Mouse (Mus musculus) CD4-positive, CD25-positive, alpha-beta regulatory T cell, adult 2 months (primary cell): ENCODE data around the gene Ssr1.

Source experiments
- DNase-seq: peaks from one replicate; pipeline ENCODE4 v3.0.0-alpha.2; 2012; ENCODE audit warnings: low read depth, low spot score

Ssr1 gene

GRCm38 (mm10) chr13:37945392-37945791, 48.6 kb downstream of the Ssr1 start:
- no peak for DNase-seq

- DNase-seq = peak; percentile 47
Measured at GRCm38 (mm10) chr13:37944306-37944705, 49.7 kb downstream of the Ssr1 start.

GRCm38 (mm10) chr13:37943466-37943865, 50.6 kb downstream of the Ssr1 start:
- DNase-seq = no peak

- DNase-seq = no peak
Measured at GRCm38 (mm10) chr13:37942887-37943331, 51.1 kb downstream of the Ssr1 start.

DNA sequence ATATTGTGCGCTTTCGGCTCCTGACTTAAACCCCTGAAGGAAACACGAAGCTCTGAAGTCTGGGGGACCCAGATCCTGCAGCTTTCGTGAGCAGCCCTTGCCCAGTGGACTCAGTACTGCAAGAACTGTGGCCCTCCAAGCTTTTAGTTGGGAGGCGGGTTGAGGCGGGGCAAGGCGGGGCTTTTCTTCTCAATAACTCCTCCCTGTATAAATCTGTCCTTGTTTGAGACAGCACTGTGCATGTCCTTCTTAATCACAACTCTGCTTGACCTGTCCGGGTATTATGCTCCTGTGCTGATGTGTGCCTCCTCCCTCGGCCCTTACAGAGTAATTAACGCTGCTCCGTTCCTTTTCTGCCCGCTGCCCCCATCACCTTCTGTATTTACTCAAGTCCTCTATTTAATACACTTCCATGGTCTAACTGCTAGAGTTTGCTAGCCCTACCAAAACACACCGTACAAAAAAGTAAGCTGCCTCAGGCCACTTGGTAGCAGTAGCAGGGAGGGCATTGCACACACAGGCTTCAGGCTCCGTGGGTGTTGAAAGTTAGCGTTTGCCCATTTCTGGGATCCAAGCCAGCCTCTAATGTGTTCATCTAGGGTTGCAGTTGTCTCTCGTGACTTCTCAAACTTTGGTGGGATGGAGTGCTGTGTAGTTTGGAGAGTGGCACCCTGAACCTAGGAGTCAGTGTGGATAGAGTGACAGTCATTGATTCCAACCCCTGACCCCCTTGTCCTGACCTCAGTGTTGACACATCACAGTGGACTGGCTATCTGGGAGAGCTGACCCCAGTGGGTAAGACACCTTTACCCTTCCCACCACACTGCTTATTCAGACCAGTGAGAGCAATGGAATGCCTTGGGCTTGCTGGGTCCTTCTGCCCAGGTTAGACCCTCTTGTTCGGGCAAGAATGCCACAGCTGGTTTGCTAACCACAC, 51.8 kb downstream of the Ssr1 start:
- no peak for DNase-seq

DNA sequence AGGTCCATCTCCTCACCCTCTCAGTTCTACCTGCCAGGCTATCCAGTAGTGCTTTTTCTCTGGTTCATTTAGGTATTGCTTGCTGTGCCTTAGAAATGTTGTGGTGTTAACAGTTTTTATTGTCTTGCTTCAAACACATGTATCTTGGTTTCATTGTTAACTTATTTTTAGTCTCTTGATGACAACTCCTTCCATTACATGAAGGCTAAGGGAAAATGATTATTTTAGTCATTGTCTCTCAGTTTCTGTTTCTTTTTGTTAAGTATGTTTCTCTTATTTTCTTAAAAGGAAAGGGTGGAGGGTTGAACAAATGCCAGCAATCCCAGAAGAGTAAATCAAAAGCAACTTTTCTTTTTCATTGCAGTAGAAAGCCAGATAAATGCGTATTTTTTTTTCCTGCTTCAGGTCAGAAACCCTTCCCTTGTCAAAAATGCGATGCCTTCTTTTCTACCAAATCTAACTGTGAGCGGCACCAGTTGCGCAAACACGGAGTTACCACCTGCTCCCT, 52.8 kb downstream of the Ssr1 start:
- no peak for DNase-seq

GRCm38 (mm10) chr13:37940649-37941048, 53.4 kb downstream of the Ssr1 start:
- no peak for DNase-seq

GRCm38 (mm10) chr13:37940167-37940566, 53.9 kb downstream of the Ssr1 start:
- DNase-seq = no peak

- no peak for DNase-seq
Measured at GRCm38 (mm10) chr13:37936351-37936750, 57.7 kb downstream of the Ssr1 start.

- DNase-seq = no peak
Measured at GRCm38 (mm10) chr13:37934920-37935319, 59.1 kb downstream of the Ssr1 start.

DNA sequence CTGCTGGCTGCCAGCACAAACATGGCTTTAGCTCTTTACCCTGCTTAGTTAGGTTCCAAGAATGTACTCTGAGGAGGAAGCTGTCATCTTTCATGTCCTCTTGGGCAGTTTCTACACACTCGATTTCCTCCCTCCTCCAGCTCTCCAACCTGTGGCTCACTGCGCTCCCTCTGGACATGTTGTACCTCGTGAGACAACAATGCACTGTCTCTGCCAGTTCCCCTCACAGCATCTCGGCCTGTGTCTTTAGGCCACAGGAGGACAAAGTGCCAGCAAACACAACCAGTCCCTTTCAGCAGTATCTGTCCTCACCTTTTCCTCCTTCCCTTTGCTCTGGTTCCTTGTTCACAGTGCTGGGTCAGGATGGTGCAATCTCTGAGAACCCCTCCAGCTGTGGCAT, 59.9 kb downstream of the Ssr1 start:
- DNase-seq = no peak

DNA sequence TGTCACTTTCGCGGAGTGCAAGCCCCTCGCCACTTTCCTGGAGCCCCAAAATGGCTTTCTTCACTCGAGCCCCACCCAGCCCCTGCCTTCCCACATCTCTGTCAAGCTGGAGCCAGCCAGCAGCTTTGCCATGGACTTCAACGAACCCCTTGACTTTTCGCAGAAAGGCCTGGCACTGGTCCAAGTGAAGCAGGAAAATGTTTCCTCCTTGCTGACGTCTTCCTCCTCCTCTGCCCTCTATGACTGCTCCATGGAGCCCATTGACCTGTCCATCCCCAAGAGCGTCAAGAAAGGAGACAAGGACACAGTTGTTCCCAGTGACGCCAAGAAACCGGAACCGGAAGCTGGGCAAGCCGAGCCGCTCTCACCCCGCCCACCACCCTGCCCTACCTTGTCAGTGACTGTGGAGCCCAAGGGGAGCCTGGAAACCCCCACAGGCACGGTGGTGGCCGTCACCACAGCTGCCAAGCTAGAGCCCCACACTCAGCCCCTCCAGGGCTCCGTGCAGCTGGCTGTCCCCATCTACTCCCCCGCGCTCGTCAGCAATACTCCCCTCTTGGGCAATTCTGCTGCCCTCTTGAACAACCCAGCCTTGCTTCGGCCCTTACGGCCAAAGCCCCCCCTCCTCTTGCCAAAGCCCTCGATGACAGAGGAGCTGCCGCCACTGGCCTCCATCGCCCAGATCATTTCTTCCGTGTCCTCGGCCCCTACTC, 62.7 kb downstream of the Ssr1 start:
- no peak for DNase-seq

DNA sequence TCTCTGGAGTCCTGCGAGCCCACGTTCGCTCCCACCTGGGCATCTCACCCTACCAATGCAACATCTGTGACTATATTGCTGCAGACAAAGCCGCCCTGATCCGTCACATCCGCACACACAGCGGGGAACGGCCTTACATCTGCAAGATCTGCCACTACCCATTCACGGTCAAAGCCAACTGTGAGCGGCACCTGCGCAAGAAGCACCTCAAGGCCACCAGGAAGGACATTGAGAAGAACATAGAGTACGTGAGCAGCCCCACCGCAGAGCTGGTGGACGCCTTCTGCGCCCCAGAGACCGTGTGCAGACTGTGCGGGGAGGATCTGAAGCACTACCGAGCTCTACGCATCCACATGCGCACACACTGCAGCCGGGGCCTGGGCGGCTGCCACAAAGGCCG, 63.4 kb downstream of the Ssr1 start:
- no peak for DNase-seq

- no peak for DNase-seq
Measured at GRCm38 (mm10) chr13:37930091-37930490, 63.9 kb downstream of the Ssr1 start.

GRCm38 (mm10) chr13:37929532-37929931, 64.5 kb downstream of the Ssr1 start:
- DNase-seq = no peak

DNA sequence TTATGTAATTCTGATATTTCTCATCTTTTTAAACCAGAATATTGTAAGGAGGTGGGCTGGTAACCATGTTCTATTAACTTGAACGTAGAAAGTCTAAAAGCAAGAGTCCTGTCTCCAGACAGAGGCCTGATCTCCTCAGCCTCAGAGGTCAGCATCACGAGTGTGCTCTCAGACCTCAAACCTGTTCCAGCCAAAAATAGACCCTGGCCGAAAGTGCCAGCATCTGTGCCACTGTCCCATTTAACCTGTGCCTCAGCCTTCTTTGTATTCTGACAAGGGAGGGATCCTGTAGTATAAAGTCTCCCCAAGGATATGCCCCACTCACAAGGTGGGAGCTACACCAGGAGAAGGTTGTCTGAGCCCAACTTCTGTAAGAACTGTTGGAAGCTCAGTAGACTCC, 67.6 kb downstream of the Ssr1 start:
- DNase-seq = no peak

DNA sequence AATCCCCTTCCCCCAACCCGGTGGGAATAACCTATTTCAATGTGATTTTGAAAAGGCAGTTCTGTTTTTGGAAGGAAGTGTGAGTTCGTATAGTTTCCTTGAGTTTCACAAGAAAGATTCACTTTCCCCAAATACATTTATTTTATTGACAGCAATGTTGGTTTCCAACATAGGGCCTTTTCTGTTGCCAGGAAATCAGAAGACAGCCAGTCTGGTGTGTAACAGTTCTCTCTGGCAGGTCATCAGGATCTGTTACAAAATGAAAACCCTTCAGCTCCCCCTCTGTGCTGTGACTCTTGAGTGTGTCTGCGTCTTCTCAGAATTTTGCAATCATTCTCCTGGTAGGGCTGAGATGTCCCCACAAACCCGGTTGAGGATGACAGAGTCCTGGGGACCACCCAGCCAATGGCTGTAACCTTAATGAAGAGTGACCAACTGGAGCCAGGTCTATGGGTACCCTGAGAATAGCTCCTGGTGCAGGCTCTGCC, 69.5 kb downstream of the Ssr1 start:
- no peak for DNase-seq

GRCm38 (mm10) chr13:37923643-37924460, 70.2 kb downstream of the Ssr1 start:
- no peak for DNase-seq

- DNase-seq = no peak
Measured at GRCm38 (mm10) chr13:37923091-37923490, 70.9 kb downstream of the Ssr1 start.

DNA sequence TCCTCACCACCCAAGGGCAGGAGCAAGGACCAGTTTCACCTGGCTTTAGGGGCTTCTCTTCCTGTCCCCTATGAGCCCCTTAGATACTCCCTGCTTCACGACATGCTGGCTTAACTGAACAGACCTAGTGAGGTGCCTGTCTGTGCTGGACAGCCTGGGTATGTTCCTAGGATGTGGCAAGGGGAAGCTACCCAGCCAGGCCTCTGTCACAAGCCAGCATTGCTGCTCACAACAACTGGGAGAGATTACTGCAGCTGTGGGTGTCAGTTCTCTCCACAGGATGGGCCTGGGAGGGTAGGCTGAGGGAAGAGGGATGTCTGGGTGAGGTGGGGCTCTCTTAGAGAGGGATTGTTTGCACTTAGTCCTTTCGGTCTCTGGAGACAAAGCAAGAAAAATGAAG, 73.3 kb downstream of the Ssr1 start:
- DNase-seq = no peak

GRCm38 (mm10) chr13:37919711-37920277, 74.2 kb downstream of the Ssr1 start:
- no peak for DNase-seq
